Mouse (Mus musculus) right cerebral cortex, postnatal 25 days (tissue): ENCODE data around the gene Sgsm1.
"Not testable (repeated sequence)": the region's sequence is repeated elsewhere in the genome, so short reads cannot be mapped to it uniquely, and the experiment has no call there.

Source experiments
- DNase-seq: peaks from one replicate; pipeline ENCODE4 v3.0.0; 2022

Sgsm1 gene

GRCm38 (mm10) chr5:113310377-113311003 is at the start of gene Sgsm1:
Gene Sgsm1 (minus strand): TSS chr5:113310786.
- peak; percentile 87 for DNase-seq

- no peak for DNase-seq
These were observed 48.2 kb upstream of the Sgsm1 start for GRCm38 (mm10) chr5:113358833-113359232.

GRCm38 (mm10) chr5:113357656-113358055 is 47.1 kb upstream of the Sgsm1 start:
- DNase-seq, result no peak

DNA sequence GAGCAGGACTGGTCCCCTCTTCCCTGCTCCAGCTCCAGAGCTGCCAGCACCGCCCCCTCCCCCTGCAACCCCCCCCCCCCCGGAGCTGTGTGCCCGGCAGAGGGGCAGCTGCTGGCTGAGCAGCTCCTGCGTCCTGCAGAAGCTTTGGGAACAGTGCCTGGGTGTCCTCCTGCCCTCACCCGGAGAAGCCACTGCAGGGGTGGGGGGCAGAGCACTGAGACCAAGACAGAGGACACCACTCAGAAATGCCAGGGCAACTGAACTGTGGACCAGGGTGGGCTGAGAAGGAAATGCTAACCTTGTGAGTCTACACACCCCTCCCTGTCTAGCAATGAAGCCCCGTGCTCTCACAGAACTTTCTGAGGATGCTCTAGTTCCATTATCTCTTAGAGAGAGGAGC is 46.6 kb upstream of the Sgsm1 start, which contains the start of gene Aym1:
Gene Aym1, plus strand, starts transcription at position 109 of the 400 bp plus-strand sequence.
- DNase-seq, result no peak

GRCm38 (mm10) chr5:113354311-113354710 is 43.7 kb upstream of the Sgsm1 start:
- peak; percentile 70 for DNase-seq

- DNase-seq, result no peak
These were observed 42.0 kb upstream of the Sgsm1 start for GRCm38 (mm10) chr5:113352636-113353035.

GRCm38 (mm10) chr5:113351768-113352167 is 41.2 kb upstream of the Sgsm1 start:
- no peak for DNase-seq

DNA sequence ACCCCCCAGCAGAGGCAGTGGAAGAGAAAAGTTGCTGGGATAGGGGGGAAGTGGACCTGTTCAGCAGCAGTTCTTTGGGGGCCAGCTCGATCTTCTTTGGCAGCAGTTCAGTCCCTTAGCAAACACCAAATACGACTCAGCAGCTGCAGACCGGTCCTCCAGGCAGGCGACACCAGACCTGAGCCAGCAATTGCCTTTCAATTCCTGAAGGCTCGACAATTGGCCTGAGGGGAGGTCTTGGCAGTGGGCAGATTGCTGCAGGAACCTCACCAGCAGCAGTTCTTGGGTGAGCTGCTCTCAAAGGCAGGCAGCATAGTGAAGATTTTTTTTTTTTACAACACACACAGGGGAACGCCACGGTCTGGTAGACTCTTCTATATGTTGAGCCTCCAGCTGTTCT is 39.2 kb upstream of the Sgsm1 start:
- no peak for DNase-seq

- no peak for DNase-seq
These were observed 38.6 kb upstream of the Sgsm1 start for GRCm38 (mm10) chr5:113349226-113349625.

DNA sequence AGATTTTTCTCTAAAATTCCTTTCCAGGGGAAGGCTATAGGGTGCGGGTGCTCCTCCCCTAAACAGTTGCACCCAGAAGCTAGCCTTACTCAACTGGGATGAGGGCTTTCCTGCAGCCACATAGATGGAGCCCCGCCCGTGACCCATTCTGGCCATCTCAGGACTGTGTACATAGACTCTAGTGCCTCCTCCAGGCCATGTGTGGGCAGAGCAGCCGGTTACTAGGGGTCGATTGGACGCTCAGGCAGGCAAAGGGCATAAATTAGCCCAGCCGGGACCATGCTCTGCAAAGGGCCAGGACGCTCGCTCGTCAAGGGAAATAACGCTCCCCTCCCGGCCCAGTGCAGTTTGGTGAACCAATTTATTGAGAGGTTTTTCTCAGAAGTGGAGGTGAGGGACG is 38.0 kb upstream of the Sgsm1 start:
- DNase-seq, result no peak

GRCm38 (mm10) chr5:113347593-113347992 is 37.0 kb upstream of the Sgsm1 start:
- no peak for DNase-seq

DNA sequence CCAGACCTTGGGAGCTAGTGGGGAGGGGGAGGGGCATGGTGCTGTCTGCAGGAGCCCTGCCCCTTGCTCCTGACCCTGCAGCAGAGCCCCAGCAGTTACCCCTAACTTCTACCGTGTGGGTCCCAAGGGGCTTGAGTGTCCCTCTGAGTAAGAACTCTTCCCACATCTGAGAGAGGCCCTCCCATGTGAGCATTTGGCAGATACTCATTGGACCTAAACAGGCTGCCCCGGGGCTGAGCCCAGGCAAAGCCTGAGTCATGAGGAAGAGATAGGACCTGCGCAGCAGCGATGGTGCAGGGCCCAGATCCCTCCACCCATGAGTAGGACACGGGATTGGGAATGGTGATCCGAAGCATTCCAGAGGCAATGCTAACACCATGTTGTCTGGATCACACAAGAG is 36.1 kb upstream of the Sgsm1 start:
- not testable (repeated sequence) for DNase-seq

DNA sequence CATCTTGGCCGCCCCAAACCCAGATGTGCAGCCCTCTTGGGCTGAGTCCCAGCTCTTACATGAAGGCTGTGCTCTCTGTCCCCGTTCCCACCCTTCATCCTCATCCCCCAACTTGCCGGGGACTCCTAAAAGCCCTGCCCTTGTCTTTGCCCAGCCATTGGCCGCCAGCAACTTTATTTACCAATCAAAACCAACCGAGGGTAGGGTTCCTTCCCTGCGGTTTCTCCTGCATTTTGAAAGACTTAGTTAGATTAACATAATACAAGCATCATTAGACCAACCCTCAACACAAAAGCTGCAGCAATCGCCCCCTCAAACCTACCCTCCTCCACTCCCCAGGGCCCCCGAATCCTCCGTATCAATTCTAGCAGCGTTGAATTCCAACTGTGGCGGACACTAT is 35.2 kb upstream of the Sgsm1 start:
- DNase-seq, result no peak

GRCm38 (mm10) chr5:113344635-113345386 is 34.2 kb upstream of the Sgsm1 start:
- peak; percentile 23 for DNase-seq

GRCm38 (mm10) chr5:113336281-113336680 is 25.7 kb upstream of the Sgsm1 start:
- DNase-seq, result no peak

- no peak for DNase-seq
These were observed 25.1 kb upstream of the Sgsm1 start for GRCm38 (mm10) chr5:113335732-113336131.

DNA sequence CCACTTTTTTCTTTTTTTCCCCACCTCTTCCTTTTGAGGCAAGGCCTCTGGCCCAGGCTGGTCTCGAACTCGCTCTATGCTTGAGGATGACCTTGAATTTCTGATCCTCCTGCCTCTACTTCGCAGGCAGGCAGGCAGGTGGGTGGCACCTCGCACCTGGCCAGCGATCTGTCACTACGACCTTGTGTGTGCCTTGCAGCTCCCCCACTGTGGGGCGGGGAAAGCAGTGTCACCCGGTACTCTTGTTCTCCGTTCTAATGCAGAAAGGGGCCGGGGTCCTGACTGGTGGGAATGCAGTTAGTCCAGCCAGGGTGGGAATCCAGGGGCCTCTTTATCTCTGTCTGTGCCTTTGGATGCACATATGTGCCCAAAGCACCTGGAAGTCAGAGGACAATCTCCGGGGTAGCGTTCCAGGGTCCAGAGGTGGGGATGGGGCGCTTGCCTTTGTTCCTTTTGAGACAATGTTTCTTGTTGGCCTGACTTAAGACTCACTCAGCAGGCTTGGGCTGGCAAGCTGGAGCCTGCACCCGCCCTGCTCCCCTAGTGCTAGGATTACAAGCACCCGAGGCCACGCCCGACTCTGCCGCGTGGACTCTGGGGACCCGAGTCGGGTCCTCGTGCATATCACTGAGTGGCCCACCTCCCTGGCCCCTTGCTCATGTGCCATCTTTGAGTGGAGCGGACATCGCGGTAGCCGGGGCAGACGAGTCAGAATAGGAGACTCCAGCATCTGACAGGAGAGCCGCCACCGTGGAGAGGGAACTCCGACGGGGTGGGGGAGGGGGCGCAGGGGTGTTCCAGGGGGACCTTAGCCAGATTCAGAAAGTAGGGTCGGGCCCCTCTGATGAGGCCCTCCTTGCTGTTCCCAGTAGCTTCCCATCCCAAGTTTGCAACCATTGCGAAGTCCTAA is 24.3 kb upstream of the Sgsm1 start:
- DNase-seq, result no peak

DNA sequence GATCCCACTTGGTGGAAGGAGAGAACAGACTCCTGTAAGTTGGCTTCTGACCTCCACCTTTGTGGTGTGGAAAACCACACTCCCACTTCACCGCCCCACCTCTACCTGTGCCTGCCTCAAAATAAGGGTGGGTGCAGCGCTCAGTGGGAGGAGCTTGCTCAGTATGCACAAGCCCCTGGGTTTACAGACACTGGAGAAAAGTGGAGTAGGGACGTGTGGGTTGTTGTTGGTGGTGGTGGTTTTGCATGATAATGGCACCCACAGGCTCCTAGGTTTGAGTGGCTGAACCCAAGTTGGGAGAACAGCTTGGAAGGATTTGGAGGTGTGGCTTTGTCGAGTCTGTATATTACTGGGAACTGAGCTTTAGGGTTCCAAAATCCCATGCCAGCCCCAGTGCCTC is 22.3 kb upstream of the Sgsm1 start:
- no peak for DNase-seq

- no peak for DNase-seq
These were observed 21.7 kb upstream of the Sgsm1 start for GRCm38 (mm10) chr5:113332239-113332638.

DNA sequence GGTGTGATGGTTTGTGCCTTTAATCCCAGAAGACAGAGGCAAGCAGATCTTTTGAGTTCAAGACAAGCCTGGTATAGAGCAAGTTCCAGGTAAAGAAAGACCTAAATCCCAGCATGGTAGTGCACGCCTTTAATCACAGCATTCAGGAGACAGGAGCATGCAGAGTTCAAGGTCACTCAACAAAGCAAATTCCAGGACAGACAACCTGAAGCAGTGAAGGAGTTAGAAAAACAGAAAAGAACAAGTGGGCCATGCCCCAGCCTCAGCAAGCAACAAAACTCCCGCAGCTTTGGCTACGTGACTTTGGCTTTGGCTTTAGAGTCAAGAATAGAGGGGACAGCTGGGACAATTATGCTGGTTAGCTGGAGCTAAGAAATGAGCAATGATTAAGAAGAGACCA is 19.6 kb upstream of the Sgsm1 start:
- DNase-seq, result no peak

GRCm38 (mm10) chr5:113329463-113329862 is 18.9 kb upstream of the Sgsm1 start:
- no peak for DNase-seq

DNA sequence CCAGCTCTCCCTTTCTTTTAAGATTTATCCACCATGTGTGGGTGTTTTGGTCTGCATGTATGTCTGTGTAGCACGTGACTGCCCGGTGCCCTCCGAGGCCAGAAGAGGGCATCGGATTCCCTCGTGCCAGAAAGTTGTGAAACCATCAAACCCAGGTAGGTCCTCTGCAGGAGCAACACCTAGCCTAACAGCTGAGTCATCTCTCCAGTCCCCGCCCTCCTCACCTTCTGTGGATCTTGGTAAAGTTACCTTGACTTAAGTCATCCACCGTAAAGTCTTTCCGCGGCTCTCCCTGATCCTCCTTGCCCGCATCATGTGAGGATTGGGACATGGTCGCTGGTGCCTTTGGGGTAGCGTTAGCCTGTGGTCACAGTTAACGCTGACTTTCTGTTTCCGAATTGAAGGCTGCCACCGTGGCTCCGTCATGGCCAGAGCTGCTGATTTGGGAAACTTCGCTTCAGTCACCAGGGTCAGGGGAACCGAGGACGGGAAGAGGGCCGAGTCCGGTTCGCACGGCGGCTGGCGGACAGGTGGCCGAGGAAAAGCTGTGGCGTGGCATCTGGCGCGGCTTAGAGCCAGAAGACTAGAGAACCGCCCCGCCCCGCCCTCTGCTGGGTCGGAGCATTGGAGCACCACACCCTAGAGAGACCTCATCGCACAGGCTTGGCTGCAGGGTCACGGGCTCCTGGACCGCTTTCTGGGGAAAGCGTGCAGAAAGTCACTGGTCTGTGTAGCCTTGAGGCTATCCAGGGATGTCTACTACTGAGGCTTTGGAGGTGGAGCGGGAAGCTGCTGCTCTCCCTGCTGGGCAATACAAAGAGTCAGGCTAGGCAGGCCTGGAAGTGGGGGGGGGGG is 13.4 kb upstream of the Sgsm1 start:
- DNase-seq, result no peak

DNA sequence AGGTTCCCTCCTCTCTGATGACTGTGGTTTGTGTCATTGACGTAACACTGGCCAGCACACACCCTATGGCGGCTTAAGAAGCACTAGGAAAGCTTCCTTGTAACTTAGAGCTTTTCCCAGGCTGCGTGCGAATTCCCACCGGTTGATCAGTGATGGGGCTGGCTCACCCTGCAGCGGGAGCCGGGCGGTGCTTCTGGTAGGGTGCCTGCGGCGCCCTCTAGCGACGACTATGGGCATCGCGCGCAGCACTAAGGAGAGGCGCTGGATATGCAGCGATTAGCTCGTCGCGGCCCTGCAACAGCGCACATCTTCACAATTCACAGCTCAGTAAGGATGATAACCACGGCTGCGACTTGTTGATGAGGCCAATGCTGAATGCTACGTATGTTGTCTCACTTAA is 3.4 kb upstream of the Sgsm1 start:
- DNase-seq, result peak; percentile 89
